Mouse (Mus musculus) A20 (cell line): ENCODE measurements around the gene Gm49403.

Experiments used
- DNase-seq: peaks from one replicate; pipeline ENCODE4 v3.0.0-alpha.2; 2011; ENCODE audit warnings: low read depth, low spot score

Gm49403 gene

DNA sequence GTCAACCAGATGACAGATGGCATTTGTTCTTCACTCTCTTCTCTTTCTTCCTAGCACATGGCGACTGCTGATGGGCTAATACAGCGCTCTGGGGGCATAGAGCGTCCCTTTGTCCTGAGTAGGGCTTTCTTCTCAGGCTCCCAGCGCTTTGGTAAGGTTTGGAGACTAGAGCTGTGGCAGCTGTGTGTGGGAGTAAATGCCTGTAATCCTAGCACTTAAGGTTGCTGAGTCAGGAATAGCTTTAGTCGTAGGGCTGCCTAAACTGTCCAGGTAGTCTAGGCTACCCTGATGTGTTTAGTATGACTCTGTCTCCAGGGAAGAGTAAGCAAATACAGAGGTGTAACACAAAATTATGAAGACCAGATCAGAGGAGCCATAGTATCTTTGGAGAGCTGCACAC lies 28.1 kb downstream of the Gm49403 start:
- no peak for DNase-seq

DNA sequence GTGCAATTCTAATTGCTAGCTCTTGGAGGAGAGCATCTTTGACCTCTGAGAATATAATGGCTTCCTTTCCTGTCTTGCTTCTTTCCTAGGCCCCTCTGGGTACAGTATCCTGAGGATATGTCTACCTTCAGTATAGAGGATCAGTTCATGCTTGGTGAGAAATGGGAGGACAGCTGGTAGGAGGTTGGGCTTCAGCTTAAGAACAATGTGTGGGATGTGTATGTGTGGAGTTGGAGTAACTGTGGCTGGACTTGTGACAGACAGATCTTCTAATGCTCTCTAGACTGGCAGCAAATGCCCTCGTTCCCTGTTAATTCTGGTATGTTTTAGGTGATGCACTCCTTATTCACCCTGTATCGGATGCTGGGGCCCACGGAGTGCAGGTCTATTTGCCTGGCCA lies 30.5 kb downstream of the Gm49403 start:
- DNase-seq: no peak

DNA sequence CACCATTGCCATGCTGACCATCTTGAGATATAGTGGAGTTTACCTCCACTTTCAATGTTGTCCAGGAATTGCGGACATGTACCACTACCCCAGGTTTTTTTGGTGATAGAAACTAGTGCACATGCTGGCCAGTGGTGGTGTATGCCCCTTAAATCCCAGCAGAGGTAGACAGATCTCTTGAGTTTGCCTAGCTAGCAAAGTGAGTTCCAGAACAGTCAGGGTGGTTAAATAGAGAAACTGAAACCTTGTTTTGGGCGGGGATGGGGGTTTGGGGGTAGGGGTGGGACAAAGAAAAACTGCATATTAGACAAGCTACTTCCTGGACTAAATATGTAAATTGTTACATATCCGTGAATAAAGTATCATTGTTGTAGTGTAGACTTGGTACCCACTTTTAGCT lies 35.3 kb downstream of the Gm49403 start:
- DNase-seq: peak; percentile 77

DNA sequence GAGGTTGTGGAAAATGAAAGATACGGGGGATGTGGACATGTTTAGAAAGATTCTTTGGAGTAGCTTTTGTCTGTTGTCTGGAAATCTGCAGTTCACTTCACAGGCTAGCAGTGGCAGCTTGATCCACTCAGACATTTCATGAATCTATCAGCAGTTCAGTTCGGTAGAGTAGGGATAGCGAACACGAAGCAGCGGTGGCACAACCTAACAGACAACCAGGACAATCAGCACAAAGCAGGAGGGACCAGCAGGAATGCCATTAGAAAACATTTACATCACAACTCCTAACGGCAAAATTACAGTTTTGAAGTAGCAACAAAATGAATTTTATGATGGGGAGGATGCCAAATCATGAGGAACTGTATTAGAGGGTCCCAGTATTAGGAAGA lies 35.9 kb downstream of the Gm49403 start:
- DNase-seq: peak; percentile 57

DNA sequence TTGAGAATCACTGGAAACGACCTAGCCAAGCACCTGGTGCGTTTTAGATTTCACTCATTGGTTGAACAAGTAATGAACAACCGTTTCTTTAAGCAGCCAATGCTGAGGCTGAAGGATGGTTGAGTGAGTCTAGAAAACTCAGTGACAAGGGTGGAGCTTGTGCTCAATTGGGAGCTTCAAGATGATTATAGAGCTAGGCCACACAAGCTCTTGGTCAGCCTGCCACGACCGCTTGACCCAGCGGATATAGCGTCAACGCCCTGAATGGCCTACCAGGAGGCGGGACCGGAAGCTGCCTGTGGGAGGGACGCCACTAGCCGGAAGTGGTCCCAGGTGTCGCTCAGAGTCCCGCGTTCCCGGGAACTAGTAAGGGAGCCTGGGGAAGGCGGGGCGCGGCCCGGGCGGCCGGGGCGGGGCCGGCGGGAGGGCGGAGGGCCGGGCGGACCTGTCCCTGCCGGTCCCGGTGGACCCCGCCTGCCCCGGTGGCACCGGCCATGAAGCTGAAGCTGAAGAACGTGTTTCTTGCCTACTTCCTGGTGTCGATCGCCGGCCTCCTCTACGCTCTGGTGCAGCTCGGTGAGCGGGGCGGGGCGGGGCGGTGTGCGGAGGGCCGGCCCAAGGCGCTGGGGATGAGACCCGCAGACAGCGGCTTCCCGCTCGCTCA lies 36.5 kb downstream of the Gm49403 start, which contains the start of gene B3gat3:
Gene B3gat3 (plus strand): TSS at position 302 of the 664 bp plus-strand sequence.
- peak; percentile 96 for DNase-seq

DNA sequence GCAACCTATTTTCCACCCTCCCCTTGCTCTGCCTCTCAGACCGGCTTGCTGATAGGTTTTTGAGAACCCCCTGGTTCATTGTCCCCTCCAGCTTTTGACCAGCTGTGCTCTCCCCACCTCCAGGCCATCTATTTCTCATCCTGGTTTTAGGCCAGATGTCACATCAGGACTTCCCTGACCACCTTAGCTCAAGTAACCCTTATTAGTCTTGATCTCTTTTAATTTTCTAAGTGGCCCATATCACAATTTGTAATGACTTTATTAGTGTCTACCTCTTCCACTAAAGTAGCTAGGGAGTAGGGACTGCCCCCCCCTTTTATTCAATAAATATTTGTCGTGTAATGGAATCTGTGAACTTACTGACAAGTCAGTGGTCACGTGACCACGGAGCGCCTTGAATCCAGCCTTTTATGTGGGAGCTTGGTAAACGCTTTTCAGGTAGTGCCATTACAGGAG lies 37.1 kb downstream of the Gm49403 start:
- DNase-seq: peak; percentile 68

DNA sequence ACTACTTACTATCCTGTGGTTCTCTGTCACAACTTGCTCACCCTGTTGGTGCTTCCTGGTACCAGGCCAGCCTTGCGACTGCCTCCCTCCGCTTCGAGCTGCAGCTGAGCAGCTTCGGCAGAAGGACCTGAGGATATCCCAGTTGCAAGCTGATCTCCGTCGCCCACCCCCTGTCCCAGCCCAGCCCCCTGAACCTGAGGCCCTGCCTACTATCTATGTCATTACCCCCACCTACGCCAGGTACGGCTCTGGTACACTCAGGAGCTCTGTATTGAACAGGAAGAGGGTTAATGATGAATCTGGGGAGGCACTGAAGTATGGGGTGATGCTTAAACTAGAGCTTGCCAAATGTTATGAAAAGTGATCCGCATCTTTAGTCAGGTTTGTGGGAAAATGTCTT lies 38.0 kb downstream of the Gm49403 start:
- DNase-seq: no peak

DNA sequence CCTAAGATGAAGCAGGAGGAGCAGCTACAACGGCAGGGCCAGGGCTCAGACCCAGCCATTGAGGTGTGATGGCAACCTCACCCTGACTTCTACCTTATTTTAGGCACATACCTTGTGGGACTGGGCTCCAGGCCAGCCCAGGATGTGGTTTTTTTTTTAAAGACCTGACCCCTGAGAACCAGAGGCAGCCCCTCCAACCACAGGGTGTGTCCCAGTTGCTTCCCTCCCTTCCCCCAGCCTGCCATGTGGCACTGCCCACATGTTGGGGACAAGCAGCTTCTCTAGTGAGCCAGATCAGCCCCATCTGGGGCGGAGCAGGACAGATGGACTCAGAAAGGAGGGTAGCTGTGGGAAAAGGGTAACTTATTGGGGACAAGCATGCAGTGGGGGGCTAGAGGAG lies 43.0 kb downstream of the Gm49403 start:
- no peak for DNase-seq

DNA sequence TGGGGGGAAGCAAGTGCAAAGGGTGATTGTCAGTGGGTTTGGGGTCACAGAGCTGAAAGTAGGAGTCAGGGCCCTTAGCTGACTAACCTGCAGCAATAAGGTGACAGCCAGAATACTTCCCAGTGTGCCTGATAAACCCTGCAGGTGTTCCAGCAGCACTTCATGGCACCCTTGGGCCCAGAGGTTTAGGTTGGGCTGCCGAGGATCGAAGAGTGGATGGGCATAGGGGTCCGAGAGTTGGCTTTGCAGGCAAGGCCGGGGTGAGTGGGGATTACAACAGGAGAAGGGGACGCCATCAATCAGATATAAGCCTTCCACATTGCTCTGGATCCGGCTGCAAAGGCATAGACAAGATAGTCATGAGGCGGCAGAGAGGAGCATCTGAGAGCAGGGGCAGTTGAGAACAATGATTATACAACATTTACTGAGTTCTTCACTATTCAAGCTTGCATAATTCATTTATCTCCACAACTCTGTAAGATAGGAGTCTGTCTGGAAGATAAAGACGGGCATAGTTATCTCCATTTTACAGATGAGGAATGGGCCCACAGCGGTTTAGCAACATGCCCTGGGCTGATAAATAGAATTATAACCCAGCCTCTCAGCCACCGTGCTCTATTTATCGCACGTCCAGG lies 44.3 kb downstream of the Gm49403 start:
- DNase-seq: no peak

DNA sequence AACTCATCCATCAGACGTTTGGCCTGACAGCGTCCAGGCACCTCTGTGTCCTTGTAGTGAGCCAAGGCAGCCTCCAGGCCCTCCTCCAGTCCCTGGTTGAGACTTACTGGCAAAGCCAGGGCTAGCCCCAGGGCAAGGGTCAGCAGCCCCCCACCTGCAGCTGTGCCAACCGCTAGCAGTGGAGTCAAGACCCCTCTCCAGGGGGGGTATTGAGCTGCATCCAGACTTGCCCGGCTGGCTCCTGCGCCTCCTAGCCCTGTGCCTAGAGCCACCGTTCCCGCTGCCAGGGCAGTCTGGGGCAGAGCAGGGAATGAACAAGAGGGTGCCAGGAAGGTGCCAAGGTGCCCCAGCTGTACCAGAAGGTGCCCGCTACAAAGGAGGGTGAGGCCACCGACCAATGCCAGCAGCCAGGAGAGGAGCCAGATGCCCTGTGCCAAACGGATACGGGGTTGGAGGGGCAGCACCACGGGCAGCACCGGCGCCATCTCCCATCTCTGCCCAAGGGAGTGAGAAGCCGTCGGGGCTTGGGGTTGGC lies 45.0 kb downstream of the Gm49403 start:
- DNase-seq: no peak

DNA sequence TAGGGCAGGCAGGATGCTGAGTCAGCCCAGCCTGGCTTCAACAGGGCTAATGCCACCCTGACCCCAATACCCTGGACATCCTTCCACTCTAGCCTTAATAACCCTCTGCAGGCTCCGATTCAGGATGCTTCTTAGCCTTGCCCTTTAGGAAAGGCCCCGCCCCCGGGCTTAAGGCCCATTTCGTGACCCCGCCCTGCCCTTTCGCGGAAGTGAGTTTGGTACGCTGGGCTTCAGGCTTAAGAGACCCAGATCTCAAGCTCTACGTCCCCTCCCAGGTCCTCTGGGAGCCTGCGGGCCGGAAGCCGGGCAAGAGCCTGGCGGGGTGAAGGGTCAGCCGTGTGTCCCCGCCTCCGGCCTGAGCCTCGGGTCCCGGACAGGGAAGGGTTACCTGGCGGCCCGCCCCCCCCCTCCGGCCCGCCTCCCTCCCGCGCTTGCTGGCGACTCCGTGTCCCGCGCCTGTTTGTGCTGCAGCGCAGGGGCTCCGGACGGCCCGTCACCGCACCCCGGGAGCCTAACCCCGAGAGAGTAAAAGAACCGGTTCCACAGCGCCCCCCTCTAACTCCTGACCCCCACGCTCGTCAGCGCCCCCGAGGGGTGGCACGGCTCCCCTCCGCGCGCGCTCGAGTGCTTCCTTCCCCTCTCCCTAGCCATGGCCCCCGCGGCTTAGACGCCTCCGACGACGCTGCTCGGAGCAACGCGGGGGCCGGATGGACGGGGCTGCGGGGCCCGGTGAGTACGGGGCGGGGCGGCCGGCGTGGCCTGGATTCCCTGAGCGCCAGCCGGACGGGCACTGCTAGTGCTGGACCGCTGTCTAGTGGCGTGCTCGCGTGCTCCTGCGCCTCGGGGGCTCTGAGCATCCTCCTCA lies 45.7 kb downstream of the Gm49403 start, which contains the start of the genes Rom1 and Eml3:
Gene Rom1 (minus strand): TSS at position 133 of the 865 bp plus-strand sequence.
Gene Eml3 (plus strand): TSS at position 329 of the 865 bp plus-strand sequence.
- peak; percentile 89 for DNase-seq

DNA sequence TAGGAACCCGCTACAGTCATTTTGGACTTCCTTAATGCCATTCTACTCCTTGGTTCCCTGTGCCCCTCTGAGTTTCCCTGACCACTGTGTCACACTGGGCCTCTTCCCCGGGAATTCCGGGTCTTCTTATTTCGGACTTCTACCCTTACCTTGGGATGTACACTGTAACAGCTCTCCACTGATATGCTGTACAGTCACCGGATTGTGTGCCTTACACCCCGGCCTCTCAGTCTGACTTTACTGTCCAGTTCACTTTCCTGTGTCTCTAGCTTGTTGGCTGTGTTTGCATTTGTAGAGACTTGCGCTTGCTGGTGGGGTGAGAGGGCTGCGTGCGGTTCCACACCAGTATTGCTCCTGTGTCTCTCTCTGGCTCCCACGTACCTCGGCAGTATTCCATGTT lies 46.4 kb downstream of the Gm49403 start:
- DNase-seq: no peak

DNA sequence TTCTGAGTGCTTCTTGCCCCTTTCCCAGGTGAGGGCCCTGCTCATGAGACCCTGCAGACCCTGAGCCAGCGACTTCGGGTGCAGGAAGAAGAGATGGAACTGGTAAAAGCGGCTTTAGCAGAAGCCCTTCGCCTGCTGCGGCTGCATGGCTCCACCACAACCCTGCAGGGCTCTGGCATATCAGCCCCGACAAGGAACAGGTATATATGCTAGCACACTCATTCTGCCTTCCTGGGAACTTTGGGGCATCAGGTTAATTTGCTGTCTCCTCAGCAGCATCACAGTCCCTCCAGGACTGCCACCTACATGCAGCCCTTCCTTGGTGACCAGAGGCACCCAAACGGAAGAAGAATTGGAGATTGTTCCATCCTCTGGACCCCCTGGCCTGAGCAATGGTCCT lies 47.0 kb downstream of the Gm49403 start:
- DNase-seq: no peak

DNA sequence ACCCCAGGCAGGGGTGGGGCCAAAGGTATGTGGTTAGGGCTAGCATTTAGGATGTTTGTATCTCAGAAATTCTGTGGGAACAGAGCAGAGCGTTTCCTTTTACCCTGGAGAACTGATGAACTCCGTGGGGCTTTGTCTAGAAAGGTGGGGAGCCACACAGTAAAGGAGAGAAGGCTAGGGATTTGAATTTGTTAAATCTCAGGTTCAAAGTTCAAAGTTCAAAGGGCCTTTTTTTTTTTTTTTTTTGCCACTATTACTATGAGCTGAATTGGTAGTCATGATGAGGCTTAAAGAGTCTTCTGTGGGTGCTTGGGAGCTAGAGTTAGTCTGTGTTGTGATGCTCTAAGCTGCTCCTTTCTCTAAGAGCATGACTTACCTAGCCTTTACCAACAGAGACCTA lies 53.0 kb downstream of the Gm49403 start:
- no peak for DNase-seq
